Mouse (Mus musculus) frontal cortex, adult 2 months (tissue): Measurements from ENCODE around the gene Wipf3. TPM values are rescaled to one million over a fixed set of nuclear protein-coding genes. Genes with fewer than 3 reads are reported as not detected.

Source experiments
- DNase-seq, 2 experiments: peaks; one replicate each; pipeline ENCODE4 v3.0.0; 2022; ENCODE audit warnings: low spot score in 1 of 2; ENCODE audit errors: extremely low spot score in 1 of 2
- polyA plus RNA-seq: library from polyadenylated mRNA; depleted of rRNA; stranded (reverse); fragments of >200 nt; gene quantifications from 2 replicates; pipeline ENCODE4 v1.2.3, GENCODE M21; 2012

Gene Wipf3
- polyA plus RNA-seq, 1 experiment: 82.1 TPM

DNA sequence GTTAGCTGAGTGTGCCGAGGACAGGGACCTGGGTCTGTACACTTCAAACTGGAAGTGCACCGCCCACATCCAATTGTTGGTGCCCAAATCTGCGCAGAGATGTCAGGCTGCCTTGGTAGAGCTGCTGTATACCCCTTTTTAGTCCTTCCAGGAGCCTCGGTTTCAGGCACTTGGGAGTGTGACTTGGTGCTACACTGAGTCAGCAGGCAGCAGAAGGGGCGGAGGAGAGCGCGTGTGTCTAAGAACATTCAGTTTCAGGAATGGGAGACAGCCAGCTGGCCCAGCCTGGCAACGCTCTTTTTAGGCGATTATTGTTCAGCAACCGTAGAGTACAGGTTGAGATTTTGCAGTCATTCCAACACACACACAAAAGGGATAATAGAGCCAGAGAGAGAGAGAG lies 2.4 kb downstream of the Wipf3 start:
- peak; percentile 84 to 86 for DNase-seq

DNA sequence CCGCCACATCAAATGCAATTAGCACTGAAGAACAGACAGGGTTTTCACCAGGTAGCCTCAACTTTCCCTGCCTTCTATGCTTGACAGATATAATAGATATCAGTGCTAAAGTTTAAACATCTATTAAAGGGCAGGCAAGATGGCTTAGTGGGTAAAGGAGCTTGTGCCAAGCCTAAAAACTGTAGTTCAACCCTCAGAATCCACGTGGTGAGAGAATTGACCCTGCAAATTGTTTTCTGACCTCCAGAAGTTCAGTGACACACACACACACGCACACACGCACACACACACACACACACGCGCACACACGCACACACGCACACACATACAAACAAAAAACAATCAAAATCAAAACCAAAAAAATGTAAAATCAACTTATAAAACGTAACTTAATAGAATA lies 2.8 kb downstream of the Wipf3 start:
- DNase-seq: no peak

DNA sequence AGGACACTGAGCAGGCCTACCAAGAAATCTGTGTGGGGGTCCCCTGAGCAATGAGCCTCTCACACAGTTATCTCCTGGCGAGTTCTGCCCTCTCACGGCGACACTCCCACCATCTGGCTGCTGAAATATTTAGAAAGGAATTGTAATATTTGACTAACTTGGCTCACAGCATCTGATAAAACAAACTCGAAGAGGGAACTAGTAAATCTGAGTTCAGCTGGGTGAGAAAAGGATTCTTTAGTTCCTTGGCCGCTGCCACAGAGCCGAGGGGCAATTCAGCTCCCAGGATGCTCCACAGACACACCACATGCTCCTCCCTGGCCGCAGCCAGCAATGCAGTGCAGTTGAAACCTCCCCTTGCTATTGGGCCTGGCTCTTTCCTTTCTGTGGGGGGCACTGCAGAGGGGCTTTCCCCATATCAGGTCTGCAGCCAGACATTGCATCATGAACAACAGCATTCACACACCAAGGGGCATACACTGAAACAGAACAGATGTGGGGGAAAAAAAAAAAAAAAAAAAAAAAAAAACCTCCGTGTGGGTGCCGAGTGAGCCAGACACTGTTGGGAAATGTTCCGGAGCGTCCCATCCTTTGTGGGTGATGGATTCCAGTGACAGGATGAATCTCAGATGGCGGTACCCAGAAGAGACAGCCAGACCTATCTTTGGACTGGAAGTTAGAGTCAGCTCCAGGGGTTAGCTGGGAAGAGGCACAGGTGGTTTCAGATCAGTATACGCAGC lies 3.6 kb downstream of the Wipf3 start:
- DNase-seq: no peak

DNA sequence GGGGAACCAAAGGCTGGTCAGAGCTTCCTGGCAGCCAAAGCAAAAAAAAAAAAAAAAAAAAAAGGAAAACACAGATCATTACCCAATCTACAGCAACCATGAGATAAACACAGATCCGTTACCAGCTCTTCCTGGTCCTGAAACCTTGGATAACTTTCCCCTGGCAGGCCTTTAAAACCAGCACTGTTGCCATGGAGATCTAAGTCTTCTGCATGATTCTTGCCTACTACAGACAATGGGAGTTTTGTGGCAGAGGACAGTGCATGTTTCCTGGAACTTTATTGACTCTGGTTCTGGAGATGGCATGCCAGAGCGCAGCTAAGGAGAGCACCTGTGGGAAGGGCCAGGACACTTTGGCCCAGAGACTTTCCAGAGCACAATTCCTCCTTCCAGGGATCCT lies 4.8 kb downstream of the Wipf3 start:
- no peak for DNase-seq

DNA sequence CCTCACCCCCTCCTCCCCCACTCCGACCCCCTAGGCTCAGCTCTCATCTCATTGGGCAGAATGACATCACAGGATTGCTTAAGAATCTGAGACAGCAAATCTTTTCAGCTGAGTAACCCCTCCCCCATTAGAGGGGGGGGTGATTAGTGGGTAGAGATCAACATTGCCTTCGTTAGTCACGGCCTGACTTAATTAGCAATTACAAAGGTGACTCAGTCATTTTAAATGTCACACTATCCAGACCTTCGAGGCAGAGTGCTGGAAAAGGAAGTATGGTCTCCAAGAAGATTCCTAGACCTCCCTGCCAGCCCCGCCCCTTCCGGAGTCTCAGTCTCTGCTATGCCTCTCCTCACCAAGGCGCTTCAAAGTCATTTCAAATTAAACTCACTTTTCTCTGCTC lies 6.3 kb downstream of the Wipf3 start:
- DNase-seq: no peak

DNA sequence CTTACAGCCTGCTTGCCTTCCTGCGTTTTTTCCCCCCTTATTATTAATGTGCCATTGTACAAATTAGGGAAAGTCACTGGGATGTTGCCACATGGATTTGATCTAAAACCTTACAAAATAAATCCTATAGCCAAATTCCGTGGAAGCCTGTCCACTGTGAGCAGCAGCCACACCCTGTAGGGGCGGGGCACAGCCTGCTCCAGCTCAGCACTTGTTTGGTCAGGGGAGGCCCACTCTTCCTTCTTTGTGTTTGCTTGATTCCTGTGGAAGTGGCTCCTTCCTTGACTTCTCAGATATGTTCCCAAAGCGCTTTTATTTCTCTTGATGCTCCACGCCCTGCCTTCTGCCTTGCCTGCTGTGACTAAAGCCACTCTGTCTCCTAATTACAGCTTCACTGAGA lies 6.9 kb downstream of the Wipf3 start:
- DNase-seq: no peak

DNA sequence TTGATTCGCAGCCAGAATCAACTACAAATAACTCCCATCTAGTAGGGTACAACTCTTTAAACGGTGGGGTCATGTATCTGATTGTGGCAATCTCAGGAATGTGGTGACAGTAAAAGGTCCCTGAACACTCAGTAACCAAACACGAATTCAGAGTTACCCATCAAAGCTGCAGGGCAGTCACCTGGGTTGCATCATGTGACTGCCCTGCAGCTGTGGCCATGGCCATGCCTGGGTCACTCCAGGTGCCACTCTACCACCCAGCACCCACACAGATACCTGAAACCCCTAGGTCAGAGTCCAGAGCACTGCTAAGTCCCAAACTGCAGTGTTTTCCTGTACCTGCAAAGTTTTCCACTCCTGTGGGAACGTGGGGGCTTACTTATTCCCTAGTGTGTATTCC lies 9.1 kb downstream of the Wipf3 start:
- DNase-seq: no peak

DNA sequence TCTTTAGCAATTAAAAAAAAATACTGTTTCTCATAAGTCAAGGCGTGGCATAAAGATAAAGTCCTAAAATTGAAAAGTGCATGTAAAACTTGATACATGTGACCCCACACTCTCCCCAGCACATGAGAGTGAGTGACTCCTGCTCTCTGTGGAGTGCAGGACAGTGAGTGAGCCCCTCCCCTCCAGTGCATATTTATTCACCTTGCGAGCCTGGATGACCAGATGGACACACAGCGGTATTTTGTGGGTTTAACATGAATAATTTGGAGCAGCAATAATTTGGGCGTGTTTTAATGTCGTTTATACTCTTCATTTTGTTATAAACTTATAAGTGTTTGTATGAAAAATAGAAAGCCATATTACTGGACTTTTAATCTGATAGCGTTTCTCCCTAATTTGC lies 11.3 kb downstream of the Wipf3 start:
- DNase-seq: no peak

DNA sequence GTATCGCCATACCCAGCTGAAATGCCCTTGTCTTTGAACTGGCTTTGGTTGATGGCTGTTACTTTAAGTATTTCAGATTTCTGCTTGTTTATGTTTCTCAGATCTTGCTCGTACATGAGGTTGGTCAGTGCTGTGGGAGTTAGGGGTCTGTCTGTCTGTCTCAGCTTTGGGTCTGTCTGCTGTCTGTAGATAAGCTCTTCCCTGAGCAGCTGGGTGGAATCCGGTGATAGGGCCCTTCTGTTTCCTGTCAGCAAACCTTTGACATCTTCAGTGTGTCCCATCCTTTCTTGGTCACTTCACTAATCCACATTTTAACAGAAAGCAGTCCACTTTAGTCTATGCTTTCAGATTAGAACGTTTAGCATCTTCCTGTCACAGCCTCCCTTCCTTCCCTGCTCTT lies 14.3 kb downstream of the Wipf3 start:
- no peak for DNase-seq

DNA sequence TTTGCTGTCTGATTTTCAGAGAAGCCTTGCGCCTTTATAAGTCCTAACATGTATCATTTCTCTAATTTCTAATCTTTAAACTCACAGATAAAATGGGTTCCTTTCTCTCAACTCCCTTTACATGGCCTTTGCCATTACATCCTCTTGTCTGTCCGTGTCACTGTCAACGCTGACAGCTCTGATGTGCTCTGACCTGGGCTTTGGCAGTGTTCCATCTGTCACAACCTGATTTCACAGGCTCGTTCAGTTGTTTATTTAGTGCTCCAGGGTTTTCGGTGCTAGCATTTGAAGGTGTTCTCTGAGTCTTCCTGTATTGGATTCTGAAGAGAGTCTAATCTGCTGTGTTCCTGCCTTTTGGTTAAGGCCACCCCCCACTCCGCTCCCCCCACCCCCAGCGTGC lies 14.7 kb downstream of the Wipf3 start:
- DNase-seq: no peak

DNA sequence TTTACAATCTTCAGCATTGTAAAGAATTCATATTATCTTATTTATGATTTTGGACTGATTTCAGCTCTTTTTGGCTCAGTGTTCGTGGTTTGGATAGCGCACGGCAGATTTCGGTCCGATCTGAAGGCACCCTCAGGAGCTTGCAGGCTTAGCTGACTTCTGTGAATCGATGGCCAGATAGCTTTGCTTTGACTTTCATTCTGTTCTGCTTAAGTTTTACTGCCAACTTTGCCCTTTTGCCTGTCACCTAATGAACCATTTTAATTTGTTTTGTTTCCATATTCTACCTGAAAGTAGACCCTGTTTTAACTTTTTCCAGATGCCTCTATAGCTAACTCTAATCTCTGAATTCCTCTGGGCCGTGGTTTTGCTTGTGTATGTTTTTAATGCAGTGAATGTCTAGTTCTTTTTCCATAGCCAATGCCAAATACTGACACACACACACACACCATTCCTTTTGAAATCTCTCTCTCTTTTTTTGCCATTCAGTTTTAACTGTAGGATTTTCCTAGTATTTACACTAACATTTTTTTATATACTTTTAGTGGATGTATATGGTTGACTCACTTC lies 15.9 kb downstream of the Wipf3 start:
- no peak for DNase-seq

DNA sequence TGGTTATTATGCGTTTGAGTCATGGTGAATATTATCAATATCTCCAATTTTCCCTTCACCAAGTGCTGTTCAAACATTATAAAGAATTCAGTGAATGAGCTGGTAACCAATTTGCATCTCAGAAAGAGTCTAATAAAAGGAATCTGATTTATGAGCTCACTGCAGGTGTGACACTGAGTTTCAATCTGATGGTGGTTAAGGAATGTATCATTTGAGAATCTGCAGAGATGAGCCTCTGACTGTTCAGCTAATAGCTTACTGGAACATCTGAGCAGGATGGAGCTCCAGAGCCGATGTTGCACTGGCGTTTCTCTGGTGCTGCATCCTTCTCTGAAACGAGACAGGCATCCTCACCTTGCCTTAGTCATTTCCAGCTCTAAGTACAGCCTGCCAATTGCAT lies 17.9 kb downstream of the Wipf3 start:
- no peak for DNase-seq

DNA sequence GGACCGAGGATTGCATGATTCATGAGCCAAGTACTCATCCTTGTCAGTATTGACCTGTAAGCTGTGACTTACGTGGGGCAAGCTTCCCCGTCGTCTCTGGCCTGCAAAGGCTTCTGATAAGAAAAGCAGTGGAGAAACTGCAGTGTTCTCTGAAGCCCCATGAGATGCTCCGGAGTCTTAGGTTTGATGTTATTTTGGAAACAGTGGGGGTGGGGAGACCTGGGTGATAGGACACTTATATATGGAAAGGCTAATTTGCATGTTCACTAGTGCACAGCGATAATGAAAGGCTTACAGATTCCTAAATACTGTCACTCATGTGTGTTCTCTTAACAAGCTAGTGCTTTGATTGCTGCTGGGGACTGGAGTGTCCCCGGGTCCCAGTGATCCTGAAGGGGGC lies 30.3 kb downstream of the Wipf3 start:
- DNase-seq: no peak

DNA sequence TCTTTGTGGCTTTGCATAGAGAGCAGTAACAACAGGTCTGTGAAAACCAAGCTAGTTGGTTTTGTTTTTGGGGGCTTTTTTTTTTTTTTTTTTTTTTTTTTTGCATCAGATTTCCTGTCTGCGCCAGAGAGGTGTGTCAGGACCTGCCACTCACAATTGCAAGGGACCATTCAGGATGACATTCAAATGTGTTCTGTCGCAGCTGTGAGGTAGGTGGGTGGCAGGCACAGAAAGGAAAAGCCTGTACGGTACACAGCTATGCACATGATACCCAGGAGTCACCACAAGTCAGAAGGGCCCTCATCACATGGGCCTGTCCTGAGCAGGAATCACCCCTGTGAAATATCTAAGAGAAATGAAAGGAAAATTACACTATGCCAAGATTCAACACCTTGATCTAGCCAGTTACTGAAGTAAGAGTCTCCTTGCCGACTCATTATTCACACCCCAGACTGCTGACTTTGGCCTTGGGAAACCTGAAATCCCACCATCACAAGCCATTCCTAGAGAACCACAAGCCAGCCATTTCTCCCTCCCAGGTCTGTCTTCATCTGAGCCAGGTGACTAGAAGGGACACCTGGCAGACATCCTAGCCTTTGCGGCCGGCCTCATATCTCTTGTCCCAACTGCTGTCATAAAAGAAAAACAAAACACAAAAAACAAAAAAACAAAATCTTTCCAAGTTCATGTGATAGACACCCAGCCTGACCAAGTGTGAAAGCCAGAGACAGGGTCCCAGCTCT lies 30.9 kb downstream of the Wipf3 start:
- DNase-seq: no peak

DNA sequence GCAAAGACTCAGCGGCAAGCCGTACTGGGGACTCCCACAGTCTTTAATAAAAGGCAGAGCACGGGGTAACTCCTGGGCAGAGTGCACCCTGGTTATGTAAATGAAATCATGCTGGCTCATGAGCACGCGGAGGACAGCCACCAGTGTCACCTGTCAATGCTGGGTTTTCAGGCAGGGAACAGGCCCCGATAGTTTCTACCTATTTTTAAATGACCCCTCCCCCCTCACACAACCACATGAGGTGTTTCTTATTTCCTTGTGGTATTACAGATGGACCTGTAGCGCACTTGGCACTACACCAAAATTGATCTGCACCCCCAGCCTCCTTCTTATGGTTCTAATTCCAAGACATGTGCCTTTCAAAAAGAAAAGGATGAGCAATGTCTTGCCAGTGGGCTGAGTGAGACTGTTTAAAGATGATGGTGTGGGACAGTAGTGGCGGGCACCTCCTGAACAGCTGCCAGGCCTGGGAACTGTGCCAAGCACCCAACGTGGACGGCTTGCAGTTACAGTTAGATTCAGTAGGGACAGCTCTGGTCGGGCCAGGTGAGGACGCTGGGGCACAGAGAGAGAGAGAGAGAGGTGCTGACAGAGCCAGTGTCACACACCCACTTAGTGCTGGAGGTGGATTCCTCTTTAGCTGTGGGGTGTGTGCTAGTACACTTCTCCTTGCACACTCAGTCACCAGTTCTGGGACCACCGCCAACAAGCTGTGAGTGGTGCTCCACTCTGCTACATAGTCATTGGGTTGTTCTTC lies 31.7 kb downstream of the Wipf3 start:
- peak; percentile 53 to 79 for DNase-seq

DNA sequence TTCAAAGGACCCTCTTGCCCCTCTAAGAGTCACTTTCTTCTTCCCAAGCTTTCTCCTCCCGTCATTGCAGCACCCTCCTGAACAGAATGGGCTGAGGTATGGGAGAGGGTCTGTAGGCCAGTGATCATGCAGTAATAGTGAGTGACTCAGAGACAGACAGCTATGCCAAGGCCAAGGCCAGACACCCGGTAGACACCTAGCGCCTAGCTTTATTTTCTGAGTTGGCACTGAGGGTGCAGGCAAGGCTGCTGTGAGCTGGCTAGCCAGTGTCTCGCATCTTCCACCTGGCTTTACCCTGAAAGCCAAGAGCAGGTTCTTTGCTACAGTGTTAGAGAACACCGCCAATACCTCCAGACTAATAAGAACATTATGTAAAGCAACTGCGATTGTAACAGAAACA lies 33.4 kb downstream of the Wipf3 start:
- no peak for DNase-seq

DNA sequence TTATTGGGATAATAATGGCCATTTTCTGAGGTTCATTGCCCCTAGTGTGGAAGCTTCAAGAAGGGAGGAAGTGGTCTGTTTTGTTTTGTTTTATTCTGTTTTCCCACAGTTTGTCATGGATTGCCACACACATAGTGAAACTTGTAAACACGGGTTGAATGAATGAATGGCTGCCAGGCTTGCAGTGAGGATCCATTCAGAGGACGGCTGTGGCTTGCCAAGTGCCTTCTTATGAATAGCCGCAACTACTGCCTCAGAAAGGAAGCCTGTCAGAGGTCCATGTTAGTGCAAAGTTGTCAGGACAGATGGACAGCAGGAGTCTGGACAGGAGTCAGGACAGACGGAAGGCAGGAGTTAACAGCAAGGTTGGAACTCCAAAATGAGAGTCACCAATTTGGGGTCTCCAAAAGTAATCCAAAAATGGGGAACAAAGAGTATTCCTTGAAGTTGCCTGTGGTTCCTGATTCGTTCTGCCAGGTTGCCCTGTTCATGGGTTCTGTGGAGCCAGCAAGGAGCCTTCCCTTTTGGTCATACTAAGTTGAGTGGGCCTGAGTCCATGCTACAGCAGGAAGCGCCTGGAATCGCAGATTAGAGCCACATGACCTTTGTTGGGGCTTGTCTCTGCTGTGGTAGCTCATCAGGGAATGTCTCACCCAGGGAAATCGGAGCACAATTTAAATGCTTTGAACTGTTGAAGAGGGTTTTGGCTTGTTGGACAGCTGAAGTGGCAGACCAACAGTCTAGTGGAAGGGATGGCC lies 34.5 kb downstream of the Wipf3 start:
- no peak for DNase-seq

DNA sequence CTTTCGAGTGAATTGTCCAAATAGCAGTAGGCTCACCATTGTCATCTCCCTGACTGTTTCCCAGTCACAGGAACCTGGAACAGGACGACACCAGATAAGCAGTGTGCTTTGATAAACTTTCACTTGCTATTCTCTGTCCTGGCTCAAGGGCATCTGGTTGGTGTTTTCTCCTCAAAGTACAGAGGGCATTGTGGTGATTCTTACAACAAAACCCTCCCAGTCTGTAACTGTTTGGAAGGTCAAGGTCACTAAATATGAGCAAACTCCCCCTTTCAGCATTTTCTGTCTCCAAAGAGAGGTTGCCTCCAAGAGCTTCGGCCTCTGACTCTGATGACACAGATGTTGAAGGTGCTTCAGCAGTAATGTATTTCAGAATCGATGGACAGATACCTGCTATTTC lies 35.5 kb downstream of the Wipf3 start:
- DNase-seq: no peak

DNA sequence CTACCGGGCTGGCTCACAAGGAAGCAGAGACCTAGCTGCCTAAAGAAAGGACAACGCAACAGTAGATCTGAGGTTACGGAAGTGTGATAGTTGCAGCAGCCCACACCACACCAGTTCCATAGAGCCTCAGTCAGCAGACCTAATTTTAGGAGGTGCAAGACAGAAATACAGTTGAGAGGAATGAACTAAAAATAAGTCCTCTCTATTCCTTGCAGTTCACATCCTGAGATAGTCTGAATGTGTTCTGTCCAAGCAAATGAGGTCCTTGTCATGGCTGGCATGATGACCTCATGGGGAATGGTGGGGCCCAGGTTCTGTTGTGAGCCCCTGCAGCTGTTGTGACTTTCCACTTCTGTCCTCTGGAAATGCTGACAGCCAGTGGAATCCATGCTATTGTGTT lies 38.0 kb downstream of the Wipf3 start:
- peak in 1 of 2 experiments; percentile 47 for DNase-seq

DNA sequence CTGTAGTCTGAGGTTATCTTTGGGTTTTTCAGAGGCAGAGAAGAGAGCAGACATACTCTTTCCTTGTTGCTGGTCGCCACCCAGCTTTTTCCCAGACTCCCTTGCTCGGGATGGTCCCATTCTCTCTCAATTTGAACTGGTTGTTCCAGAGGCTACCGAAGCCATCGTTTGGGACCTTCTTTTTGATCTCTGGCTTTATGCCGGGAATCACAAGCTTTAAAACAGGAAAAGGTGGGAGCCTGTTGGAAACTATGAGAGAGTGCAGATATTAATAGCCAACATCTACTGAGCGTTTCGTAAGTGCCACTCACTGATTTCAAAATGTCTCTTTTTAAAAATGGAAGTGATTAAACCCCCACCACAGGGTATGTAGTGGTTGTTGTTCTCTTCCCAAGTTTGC lies 42.5 kb downstream of the Wipf3 start:
- no peak for DNase-seq
